Mouse (Mus musculus): ENCODE data around the gene Tln1. TPM values are rescaled to one million over a fixed set of nuclear protein-coding genes. Genes with fewer than 3 reads are reported as not detected.

Gene Tln1
- total RNA-seq, 2 experiments from 2014 or later: 52.3 to 62.4 TPM

- DNase-seq: peak; percentile 56
- no peak for TF ChIP-seq CTCF (IDR thresholded peaks at IDR 0.05)
- H3K27ac ChIP-seq: peak overlapping the region; percentile 81
- no peak overlapping the region for H3K4me3 ChIP-seq
- intact Hi-C loops (cut with DNase I): no loop called here
These were observed 23.9 kb upstream of the Tln1 start for GRCm38 (mm10) chr4:43586411-43586810.

GRCm38 (mm10) chr4:43585682-43586081 lies 23.2 kb upstream of the Tln1 start:
- TF ChIP-seq CTCF (IDR thresholded peaks at IDR 0.05): no peak
- H3K27ac ChIP-seq: peak overlapping the region; percentile 81
- no peak for DNase-seq
- no peak overlapping the region for H3K4me3 ChIP-seq
- intact Hi-C loops (cut with DNase I): no loop called here

GRCm38 (mm10) chr4:43584444-43585416 lies 22.2 kb upstream of the Tln1 start, which contains the start of gene Msmp:
Msmp (minus strand) TSS chr4:43584494.
- no peak for DNase-seq
- Histone ChIP-seq H3K27ac (peak within 1 kb of the TSS; percentile 71), H3K4me3 (no peak within 1 kb of the TSS)
- intact Hi-C loops (cut with DNase I): no loop called here
- no peak for TF ChIP-seq CTCF (IDR thresholded peaks at IDR 0.05)

GRCm38 (mm10) chr4:43583421-43583820 lies 20.9 kb upstream of the Tln1 start:
- no peak overlapping the region for H3K4me3 ChIP-seq
- no peak for TF ChIP-seq CTCF (IDR thresholded peaks at IDR 0.05)
- DNase-seq: no peak
- intact Hi-C loops (cut with DNase I): no loop called here
- peak overlapping the region; percentile 71 for H3K27ac ChIP-seq

- no peak overlapping the region for H3K27ac ChIP-seq
- no peak overlapping the region for H3K4me3 ChIP-seq
- TF ChIP-seq CTCF (IDR thresholded peaks at IDR 0.05): no peak
- DNase-seq: no peak
- intact Hi-C loops (cut with DNase I): no loop called here
These were observed 19.8 kb upstream of the Tln1 start for GRCm38 (mm10) chr4:43582241-43582640.

- intact Hi-C loops (cut with DNase I): no loop called here
- Histone ChIP-seq H3K4me3 (no peak overlapping the region), H3K27ac (no peak overlapping the region)
- no peak for DNase-seq
- no peak for TF ChIP-seq CTCF (IDR thresholded peaks at IDR 0.05)
These were observed 18.9 kb upstream of the Tln1 start for GRCm38 (mm10) chr4:43581381-43581780.

GRCm38 (mm10) chr4:43580721-43581120 lies 18.2 kb upstream of the Tln1 start:
- Histone ChIP-seq H3K27ac (no peak overlapping the region), H3K4me3 (no peak overlapping the region)
- no peak for TF ChIP-seq CTCF (IDR thresholded peaks at IDR 0.05)
- intact Hi-C loops (cut with DNase I): no loop called here
- no peak for DNase-seq

GRCm38 (mm10) chr4:43579731-43580130 lies 17.2 kb upstream of the Tln1 start:
- no peak overlapping the region; the same call in 1 of the 2 replicates for H3K27ac ChIP-seq
- intact Hi-C loops (cut with DNase I): loop anchor here (2.0 to 5.0 kb wide), 3 partner anchors 17 to 137 kb away; partner anchors contain the start of genes Creb3, Fam221b, Tesk1 and Tln1
- peak overlapping the region; percentile 96 for H3K4me3 ChIP-seq
- no peak for DNase-seq
- TF ChIP-seq CTCF (IDR thresholded peaks at IDR 0.05): no peak

GRCm38 (mm10) chr4:43579256-43579655 lies 16.8 kb upstream of the Tln1 start:
- intact Hi-C loops (cut with DNase I): loop anchor here (2.0 to 5.0 kb wide), 3 partner anchors 16 to 137 kb away; partner anchors contain the start of genes Creb3, Fam221b, Tesk1 and Tln1
- no peak for DNase-seq
- Histone ChIP-seq H3K27ac (peak overlapping the region; percentile 98), H3K4me3 (peak overlapping the region; percentile 96)
- TF ChIP-seq CTCF (IDR thresholded peaks at IDR 0.05): no peak

GRCm38 (mm10) chr4:43578376-43579204 lies 16.1 kb upstream of the Tln1 start, which contains the start of the genes Rgp1 and Gba2:
Rgp1 (plus strand) TSS chr4:43578715.
Gba2 (minus strand) TSS chr4:43578873.
- H3K4me3 ChIP-seq: peak within 1 kb of the TSS; percentile 96
- H3K27ac ChIP-seq: peak within 1 kb of the TSS; percentile 98
- DNase-seq: peak; percentile 94
- intact Hi-C loops (cut with DNase I): loop anchor here (2.0 to 5.0 kb wide), 3 partner anchors 16 to 136 kb away; partner anchors contain the start of genes Creb3, Fam221b, Tesk1 and Tln1
- TF ChIP-seq CTCF (IDR thresholded peaks at IDR 0.05): no peak; the same call in 1 of the 2 replicates

- Histone ChIP-seq H3K4me3 (peak overlapping the region; percentile 96), H3K27ac (peak overlapping the region; percentile 98)
- no peak for DNase-seq
- intact Hi-C loops (cut with DNase I): loop anchor here (5.0 kb wide), 2 partner anchors 90 to 135 kb away; partner anchors contain the start of genes Fam221b, Tesk1 and Tmem8b
- TF ChIP-seq CTCF (IDR thresholded peaks at IDR 0.05): no peak
These were observed 14.9 kb upstream of the Tln1 start for GRCm38 (mm10) chr4:43577237-43577881.

- DNase-seq: no peak
- intact Hi-C loops (cut with DNase I): loop anchor here (5.0 kb wide), 2 partner anchors 92 to 133 kb away; partner anchors contain the start of genes Fam221b, Tesk1 and Tmem8b
- no peak for TF ChIP-seq CTCF (IDR thresholded peaks at IDR 0.05)
- H3K27ac ChIP-seq: no peak overlapping the region
- no peak overlapping the region for H3K4me3 ChIP-seq
These were observed 12.9 kb upstream of the Tln1 start for GRCm38 (mm10) chr4:43575356-43575755.

All from gastrocnemius, adult 2 months (tissue).